Mouse (Mus musculus): ENCODE results near the gene Tmem43.

Tmem43 gene

GRCm38 (mm10) chr6:91535231-91535630 lies 61.7 kb downstream of the Tmem43 start:
- no peak for DNase-seq

- no peak for DNase-seq
Observed at GRCm38 (mm10) chr6:91536047-91536765, 62.7 kb downstream of the Tmem43 start.

Measured in spleen, adult 18-20 months (tissue).